Mouse (Mus musculus): ENCODE measurements at regions not wholly inside any gene's neighbourhood (a gene's known extent, or its start where the extent isn't known, plus 50 kb on each side); places are given as distances from the start of the nearest gene placed in this dataset.

- no peak for DNase-seq (ENCODE audit: low read depth)
Measured at GRCm38 (mm10) chr12:92292460-92293340, 443.7 kb upstream of the Sel1l start.

DNA sequence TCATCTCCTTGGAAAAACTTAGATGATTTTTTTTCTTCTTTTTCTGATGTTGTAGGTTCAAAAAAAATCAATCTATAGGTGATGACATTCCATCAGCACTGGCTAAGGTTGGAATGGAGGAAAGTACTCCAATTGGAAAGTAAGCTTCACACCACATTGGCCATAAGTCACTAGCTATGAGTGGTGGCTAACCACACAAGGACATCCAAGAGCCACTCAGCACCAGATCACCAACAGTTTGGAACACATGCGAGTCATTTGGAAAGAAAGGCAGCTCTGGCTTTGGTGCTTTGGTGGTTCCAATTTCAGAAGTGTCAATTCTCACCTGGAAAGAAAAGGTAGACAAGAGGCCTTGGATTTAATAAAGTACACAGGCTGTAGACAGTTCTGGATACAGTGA, 442.5 kb upstream of the Sel1l start:
- DNase-seq (ENCODE audit: low read depth), result no peak

DNA sequence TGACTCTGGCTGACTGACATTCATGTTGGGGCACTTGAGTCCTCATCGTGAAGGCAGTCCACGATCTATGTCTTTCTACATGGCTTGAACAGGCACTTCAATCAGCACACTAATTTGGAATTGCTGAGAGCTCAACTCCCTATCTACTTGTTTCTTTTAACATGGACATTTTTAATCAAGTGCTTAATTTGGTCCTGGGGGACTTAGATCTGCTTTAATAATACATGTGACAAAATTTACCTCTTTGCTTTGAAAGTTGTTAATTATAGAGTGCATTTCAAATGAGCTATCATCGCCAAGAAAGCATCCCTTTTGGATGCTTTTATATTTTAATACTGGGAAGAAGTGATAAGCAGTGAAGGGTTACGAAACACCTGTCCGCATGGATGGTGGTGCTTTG, 436.6 kb upstream of the Sel1l start:
- no peak for DNase-seq (ENCODE audit: low read depth)

DNA sequence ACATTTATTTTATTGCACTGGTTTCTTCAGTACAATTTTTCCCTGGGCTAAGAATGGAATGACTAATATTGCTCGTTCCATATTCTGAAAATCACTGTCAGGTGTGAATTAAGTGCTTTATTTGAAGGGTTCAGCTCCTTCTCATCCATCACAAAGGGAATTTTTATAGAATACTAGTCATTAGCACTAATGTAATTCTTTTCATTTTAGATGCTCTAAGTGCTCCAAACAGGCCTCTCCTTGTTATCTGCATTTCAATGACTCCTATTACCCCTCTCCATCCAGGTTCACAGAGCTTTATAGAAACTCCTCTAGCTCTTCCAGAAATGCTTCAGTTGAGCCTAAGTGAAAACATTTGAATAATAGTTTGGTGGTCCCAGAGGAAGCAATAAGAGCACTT, 431.5 kb upstream of the Sel1l start:
- no peak for DNase-seq (ENCODE audit: low read depth)

GRCm38 (mm10) chr12:92251962-92252361, 403.0 kb upstream of the Sel1l start:
- no peak for DNase-seq (ENCODE audit: low read depth)

- no peak for DNase-seq (ENCODE audit: low read depth)
Measured at GRCm38 (mm10) chr12:92246790-92247451, 398.0 kb upstream of the Sel1l start.

GRCm38 (mm10) chr12:92239956-92240699, 391.2 kb upstream of the Sel1l start:
- DNase-seq (ENCODE audit: low read depth), result no peak

- no peak for DNase-seq (ENCODE audit: low read depth)
Measured at GRCm38 (mm10) chr12:92233650-92234408, 384.9 kb upstream of the Sel1l start.

DNA sequence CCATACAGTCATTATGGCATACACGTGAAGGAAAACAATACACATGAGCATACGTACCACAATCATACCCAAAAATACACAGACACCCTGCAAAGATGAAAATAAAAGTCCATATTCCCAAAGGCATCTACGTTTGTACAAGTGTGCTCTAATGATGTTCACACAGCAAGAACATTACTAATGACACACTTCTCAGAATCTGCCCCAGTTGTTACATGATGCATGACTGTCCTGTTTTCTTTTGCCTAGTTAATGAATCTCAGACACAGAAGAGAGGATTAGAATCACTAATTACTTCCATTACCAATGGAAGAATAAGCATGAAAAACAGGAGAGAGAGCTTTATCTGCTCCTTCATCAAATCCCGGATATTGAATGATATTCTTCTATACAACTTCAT, 379.6 kb upstream of the Sel1l start:
- DNase-seq (ENCODE audit: low read depth), result no peak

DNA sequence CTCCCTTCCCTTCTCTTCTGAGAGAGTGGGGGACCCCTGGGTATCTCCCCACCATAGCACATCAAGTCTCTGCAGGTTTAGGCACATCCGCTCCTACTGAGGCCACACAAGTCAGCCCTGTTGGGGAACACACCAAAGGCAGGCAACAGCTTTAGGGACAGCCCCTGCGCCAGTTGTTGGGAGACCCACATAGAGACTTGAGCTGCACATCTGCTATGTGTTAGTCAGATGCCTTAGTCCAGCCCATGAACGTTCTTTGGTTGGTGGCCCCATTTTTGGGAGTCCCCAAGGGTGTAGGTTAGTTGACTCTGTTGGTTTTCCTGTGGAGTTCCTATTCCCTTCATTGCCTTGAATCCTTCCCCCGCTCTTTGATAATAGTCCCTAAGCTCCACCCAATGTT, 354.4 kb upstream of the Sel1l start:
- DNase-seq (ENCODE audit: low read depth), result no peak

GRCm38 (mm10) chr12:92200602-92201001, 351.6 kb upstream of the Sel1l start:
- no peak for DNase-seq (ENCODE audit: low read depth)

DNA sequence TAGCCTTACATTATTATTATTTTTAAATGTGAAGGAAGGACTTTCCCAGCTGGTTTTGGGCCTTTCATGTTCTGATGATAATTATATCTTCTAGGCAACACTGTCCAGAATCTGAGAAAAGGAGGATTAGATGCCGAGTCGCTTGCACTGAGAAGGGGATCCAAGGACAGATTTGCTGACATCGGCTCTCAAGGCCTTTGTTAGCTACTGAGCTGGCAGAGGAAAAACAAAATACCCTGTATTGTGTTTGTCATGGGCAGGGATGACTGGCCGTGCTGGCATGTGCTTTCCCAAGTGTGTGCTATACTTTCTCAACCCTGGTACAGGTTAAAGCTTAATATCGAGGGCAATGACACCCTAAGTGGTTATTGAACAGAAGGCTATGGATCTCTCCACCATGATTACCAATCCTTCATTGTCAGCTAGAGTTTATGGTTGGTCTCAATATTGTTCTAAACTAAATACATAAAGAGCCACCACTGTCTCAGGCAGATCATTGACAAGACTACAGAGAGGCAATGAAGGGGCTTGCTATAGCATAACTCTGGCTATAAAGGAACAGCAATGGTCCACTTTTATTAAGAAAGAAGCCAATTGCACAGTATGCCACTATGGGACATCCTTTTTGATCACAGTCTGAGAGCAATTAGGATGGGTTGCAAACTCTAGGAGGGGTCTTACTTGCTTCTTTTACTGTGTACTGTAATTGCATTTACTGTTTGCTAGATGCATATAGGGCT, 350.0 kb upstream of the Sel1l start:
- DNase-seq (ENCODE audit: low read depth), result no peak

DNA sequence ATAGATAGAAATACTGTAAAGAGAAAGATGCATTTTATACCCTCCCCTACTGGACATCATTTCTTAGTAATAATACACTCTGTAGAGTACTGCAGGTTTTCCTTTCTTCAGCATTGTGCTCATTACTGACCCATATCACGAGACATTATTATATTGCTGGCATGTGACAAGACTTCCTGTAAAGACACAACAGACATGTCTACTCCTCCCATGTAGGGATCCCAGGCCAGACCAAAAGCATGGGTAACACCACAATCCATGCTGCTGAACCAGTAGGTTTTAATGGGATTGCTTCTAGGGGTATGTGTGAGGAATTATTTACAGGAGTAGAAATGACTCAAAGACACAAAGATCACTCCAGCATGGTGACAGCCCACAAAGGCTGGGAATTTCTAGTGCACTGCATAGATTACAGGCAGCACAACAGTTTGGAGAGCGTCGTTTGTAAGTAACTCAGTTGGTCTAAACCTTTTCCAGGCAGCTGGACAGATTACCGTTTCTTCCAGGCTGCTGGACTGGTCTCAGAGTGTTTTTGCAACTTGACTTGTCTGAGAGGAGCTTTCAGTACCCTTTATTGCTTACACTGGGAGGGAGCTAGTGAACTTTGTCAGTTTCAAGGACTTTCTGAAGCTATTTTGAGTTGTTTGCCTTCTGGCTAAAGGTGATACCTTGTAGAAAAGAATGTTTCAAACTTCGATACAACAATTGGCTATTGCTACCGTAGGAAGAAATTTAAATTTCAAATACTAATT, 345.2 kb upstream of the Sel1l start:
- DNase-seq (ENCODE audit: low read depth), result no peak

- DNase-seq (ENCODE audit: low read depth), result no peak
Measured at GRCm38 (mm10) chr12:92193199-92193933, 344.4 kb upstream of the Sel1l start.

- DNase-seq (ENCODE audit: low read depth), result no peak
Measured at GRCm38 (mm10) chr12:92189022-92189421, 340.1 kb upstream of the Sel1l start.

GRCm38 (mm10) chr12:92187133-92187482, 338.2 kb upstream of the Sel1l start:
- DNase-seq (ENCODE audit: low read depth), result no peak

GRCm38 (mm10) chr12:92186448-92187132, 337.6 kb upstream of the Sel1l start:
- DNase-seq (ENCODE audit: low read depth), result no peak

- DNase-seq (ENCODE audit: low read depth), result no peak
Measured at GRCm38 (mm10) chr12:92179292-92179691, 330.3 kb upstream of the Sel1l start.

DNA sequence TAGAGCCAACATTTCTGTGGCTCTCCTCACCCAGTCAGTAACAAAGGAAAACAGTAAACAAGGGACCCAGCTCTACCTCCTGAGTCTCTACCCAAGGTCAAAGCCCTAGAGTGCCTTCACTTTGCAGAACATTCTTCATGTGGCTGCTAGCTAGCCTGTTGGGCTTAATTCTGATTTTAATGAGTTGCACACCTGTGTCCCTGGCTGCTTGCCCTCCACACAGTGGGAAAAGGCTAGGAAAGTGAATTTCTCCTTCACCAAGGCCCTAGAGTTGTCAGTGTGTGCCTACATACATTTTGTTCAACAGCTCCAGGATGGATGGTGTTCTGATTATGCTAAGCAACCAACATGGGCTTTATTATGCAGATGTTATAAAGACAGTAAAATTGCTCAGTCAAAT, 307.8 kb upstream of the Sel1l start:
- DNase-seq (ENCODE audit: low read depth), result no peak

DNA sequence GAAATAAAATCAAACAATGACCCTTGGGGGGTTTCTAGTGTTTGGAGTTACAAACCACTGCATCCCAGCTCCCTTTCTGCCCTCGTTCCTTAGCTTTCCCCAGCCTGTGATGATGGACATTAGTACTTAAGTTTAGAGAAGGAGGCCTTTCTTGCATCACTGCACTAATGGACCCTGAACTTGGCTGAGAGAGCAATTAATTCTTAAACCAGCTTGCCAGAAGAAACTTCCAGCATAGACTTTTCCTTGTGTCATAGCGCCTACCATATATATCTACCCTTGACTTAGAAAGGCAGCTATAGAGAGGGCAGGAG, 303.9 kb upstream of the Sel1l start:
- no peak for DNase-seq (ENCODE audit: low read depth)

All from NIH3T3 (cell line).